Mouse (Mus musculus): ENCODE data around the gene Ccdc14. TPM values are rescaled to one million over a fixed set of nuclear protein-coding genes. Genes with fewer than 3 reads are reported as not detected.
"Not testable (repeated sequence)": the region's sequence is repeated elsewhere in the genome, so short reads cannot be mapped to it uniquely, and the experiment has no call there.

Ccdc14 gene
- polyA plus RNA-seq, 1 experiment from 2014 or later, result 8.6 TPM

- peaks cover 49% of the 10 kb centered on the region for H3K27me3 ChIP-seq
- no peak for ATAC-seq (ENCODE audit: insufficient number of reproducible peaks, insufficient read depth, low FRiP score, low TSS enrichment, low read depth)
These were observed 18.4 kb upstream of the Ccdc14 start for GRCm38 (mm10) chr16:34671966-34672365.

DNA sequence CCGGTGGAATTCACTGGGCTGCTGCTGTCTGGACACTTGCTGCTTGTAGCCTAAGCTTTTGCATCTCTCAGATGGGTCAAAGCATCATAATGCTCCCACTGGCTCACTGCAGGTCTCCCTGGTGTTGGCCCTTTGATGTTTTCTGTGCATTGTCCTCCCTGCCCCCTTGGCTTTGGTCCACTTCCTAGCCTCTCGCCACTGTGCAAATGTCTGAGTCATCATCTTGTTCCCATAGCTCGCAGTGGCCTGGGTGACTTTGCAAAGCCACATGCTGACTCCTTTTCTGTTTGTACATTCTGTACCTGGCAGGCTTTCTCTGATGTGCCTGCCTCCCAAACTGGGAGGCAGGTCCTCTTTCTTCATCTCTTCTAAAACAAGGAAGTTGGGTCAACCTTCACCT, 17.6 kb upstream of the Ccdc14 start:
- Histone ChIP-seq H3K9me3 (no peaks in the 10 kb centered on the region), H3K27me3 (peaks cover 42% of the 10 kb centered on the region), H3K9ac (replicated peaks) (no peak overlapping the region), H3K4me3 (replicated peaks) (no peak overlapping the region), H3K4me1 (replicated peaks) (peaks cover 12% of the 10 kb centered on the region; the same call in 1 of the 2 replicates), H3K36me3 (no peaks in the 10 kb centered on the region), H3K27ac (no peak overlapping the region), H3K4me2 (no peak overlapping the region)
- WGBS, result 78% methylated on average over 3 of the region's 3 CpGs
- ATAC-seq (ENCODE audit: insufficient number of reproducible peaks, insufficient read depth, low FRiP score, low TSS enrichment, low read depth), result no peak

More at GRCm38 (mm10) chr16:34671966-34672365, 18.4 kb upstream of the Ccdc14 start:
- Histone ChIP-seq H3K4me1 (replicated peaks) (peaks cover 18% of the 10 kb centered on the region; the same call in 1 of the 2 replicates), H3K9ac (replicated peaks) (no peak overlapping the region), H3K27ac (no peak overlapping the region), H3K4me3 (replicated peaks) (no peak overlapping the region), H3K9me3 (no peaks in the 10 kb centered on the region), H3K4me2 (no peak overlapping the region), H3K36me3 (no peaks in the 10 kb centered on the region)
- 79% methylated on average over 7 of the region's 7 CpGs for WGBS

GRCm38 (mm10) chr16:34674365-34674764, 16.1 kb upstream of the Ccdc14 start:
- Histone ChIP-seq H3K4me1 (replicated peaks) (peaks cover 12% of the 10 kb centered on the region; the same call in 1 of the 2 replicates), H3K27ac (no peak overlapping the region), H3K27me3 (peaks cover 29% of the 10 kb centered on the region), H3K4me2 (no peak overlapping the region), H3K9ac (replicated peaks) (no peak overlapping the region), H3K36me3 (no peaks in the 10 kb centered on the region), H3K4me3 (replicated peaks) (no peak overlapping the region), H3K9me3 (no peaks in the 10 kb centered on the region)
- peak; percentile 35; the same call in 1 of the 2 replicates for ATAC-seq (ENCODE audit: insufficient number of reproducible peaks, insufficient read depth, low FRiP score, low TSS enrichment, low read depth)
- 46% methylated on average over 6 of the region's 6 CpGs for WGBS

DNA sequence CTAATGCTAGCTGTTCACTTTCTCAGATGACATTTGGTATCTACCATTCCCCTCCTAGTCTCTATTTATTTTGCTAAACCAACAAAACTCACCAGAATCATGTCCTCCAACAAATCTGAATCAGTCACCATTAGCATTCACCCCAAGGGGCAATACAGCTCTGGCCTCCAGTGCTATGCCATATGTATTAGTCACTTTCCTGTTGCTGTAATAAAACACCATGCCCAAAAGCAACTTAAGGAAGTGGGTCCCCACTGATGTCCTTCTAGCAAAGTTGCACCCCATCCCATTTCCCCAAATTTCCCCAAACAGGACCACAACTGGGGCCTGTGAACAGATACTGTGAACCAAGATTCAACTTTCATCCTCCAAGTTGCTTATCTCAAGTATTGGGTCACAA, 8.6 kb upstream of the Ccdc14 start:
- Histone ChIP-seq H3K4me1 (replicated peaks) (no peaks in the 10 kb centered on the region), H3K4me2 (no peak overlapping the region), H3K9ac (replicated peaks) (no peak overlapping the region), H3K27me3 (peaks cover 12% of the 10 kb centered on the region), H3K27ac (no peak overlapping the region), H3K4me3 (replicated peaks) (no peak overlapping the region), H3K36me3 (no peaks in the 10 kb centered on the region), H3K9me3 (no peaks in the 10 kb centered on the region)
- ATAC-seq (ENCODE audit: insufficient number of reproducible peaks, insufficient read depth, low FRiP score, low TSS enrichment, low read depth), result no peak

DNA sequence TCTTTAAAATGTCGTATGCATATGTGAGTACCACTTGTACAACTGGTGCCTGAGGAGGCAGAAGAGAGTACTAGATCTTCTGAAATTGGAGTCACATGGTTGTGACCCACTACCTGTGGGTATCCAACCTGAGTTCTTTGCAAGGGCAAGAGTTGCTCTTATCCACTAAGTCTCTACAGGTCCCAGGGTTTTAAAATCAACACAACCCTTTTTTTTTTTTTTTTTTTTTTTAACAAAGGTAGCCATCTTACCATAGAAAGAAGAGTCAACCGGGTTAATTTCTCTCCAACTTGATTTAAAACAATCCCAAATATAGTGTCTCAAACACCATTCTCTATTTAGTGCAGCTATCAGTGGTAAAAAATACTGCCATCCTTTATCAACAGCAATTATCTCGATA, 537 bp upstream of the Ccdc14 start:
- H3K4me2 ChIP-seq, result peak overlapping the region; percentile 71; the same call in 1 of the 2 replicates
- peak overlapping the region; percentile 63 for H3K4me3 ChIP-seq (replicated peaks)
- H3K4me1 ChIP-seq (replicated peaks), result peaks cover 5% of the 10 kb centered on the region
- no peak overlapping the region for H3K9ac ChIP-seq (replicated peaks)
- H3K9me3 ChIP-seq, result no peaks in the 10 kb centered on the region
- no peaks in the 10 kb centered on the region for H3K36me3 ChIP-seq
- H3K27me3 ChIP-seq, result peaks cover 10% of the 10 kb centered on the region; the same call in 1 of the 2 replicates
- 73% methylated on average over 3 of the region's 3 CpGs for WGBS
- peak overlapping the region; percentile 86; the same call in 1 of the 2 replicates for H3K27ac ChIP-seq
- 0 out of 2 replicates have a peak, but pooled peaks have one; percentile 12 for ATAC-seq (ENCODE audit: insufficient number of reproducible peaks, insufficient read depth, low FRiP score, low TSS enrichment, low read depth)

DNA sequence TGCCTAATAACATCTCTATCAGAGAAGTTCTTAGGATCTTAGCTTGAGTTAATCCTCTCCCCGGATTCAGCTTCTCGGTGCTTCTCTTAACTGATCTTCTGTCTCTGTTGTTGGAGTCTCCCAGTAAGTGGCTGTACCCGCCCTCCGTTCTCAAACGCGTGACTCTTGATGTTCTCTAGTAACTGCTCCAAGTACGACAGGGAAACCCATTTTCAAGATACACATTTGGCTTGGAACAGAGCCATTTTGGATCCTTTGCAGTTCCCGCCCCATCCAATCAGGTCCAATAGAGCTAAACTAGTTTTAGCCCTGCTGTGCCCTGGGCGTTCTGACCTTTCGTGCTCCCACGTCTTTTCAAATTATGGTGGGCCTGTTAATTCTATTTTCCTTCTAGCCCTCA, 740 bp downstream of the Ccdc14 start:
- 10% methylated on average over 11 of the region's 11 CpGs for WGBS

DNA sequence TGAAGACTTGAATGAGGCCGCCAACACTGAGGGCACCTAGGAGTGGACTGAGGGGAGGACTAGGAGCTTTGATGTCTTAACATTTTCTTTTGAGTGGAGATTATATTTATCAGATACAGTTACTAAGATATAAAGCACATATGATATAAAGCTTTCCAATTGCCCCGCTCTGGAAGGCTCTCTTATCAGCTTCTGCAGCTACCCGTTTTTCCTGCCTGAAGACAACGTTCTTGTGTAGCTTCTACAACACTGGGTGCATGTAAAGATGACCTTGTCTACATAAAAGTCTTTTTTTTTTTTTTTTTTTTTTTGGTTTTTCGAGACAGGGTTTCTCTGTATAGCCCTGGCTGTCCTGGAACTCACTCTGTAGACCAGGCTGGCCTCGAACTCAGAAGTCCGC, 4.1 kb downstream of the Ccdc14 start:
- H3K27ac ChIP-seq, result no peak overlapping the region
- WGBS, result 94% methylated on average over 6 of the region's 7 CpGs
- no peak overlapping the region for H3K4me3 ChIP-seq (replicated peaks)
- no peak for ATAC-seq (ENCODE audit: insufficient number of reproducible peaks, insufficient read depth, low FRiP score, low TSS enrichment, low read depth)
- H3K4me2 ChIP-seq, result no peak overlapping the region
- H3K9me3 ChIP-seq, result no peaks in the 10 kb centered on the region
- no peak overlapping the region for H3K9ac ChIP-seq (replicated peaks)
- H3K4me1 ChIP-seq (replicated peaks), result peaks cover 10% of the 10 kb centered on the region
- H3K27me3 ChIP-seq, result no peaks in the 10 kb centered on the region
- peaks cover 22% of the 10 kb centered on the region; the same call in 1 of the 2 replicates for H3K36me3 ChIP-seq

More for the DNA sequence above, 740 bp downstream of the Ccdc14 start:
- peak overlapping the region; percentile 86 for H3K27ac ChIP-seq
- H3K4me1 ChIP-seq (replicated peaks), result peaks cover 5% of the 10 kb centered on the region
- ATAC-seq (ENCODE audit: insufficient number of reproducible peaks, insufficient read depth, low FRiP score, low TSS enrichment, low read depth), result no peak; the same call in 1 of the 2 replicates
- peak overlapping the region; percentile 63 for H3K4me3 ChIP-seq (replicated peaks)
- peak overlapping the region; percentile 69 for H3K9ac ChIP-seq (replicated peaks)
- 0 out of 2 replicates have a peak, but pooled peaks cover under 1% of the 10 kb centered on the region for H3K36me3 ChIP-seq
- H3K9me3 ChIP-seq, result no peaks in the 10 kb centered on the region
- H3K4me2 ChIP-seq, result peak overlapping the region; percentile 71
- peaks cover 8% of the 10 kb centered on the region; the same call in 1 of the 2 replicates for H3K27me3 ChIP-seq

GRCm38 (mm10) chr16:34698721-34699120, 8.3 kb downstream of the Ccdc14 start:
- H3K9me3 ChIP-seq; H3K27ac ChIP-seq; H3K4me3 ChIP-seq (replicated peaks); ATAC-seq (ENCODE audit: insufficient number of reproducible peaks, insufficient read depth, low FRiP score, low TSS enrichment, low read depth); H3K27me3 ChIP-seq; H3K9ac ChIP-seq (replicated peaks); H3K4me1 ChIP-seq (replicated peaks); H3K4me2 ChIP-seq: not testable (repeated sequence)
- WGBS, result 69% methylated on average over 3 of the region's 3 CpGs
- peaks cover 22% of the 10 kb centered on the region; the same call in 1 of the 2 replicates for H3K36me3 ChIP-seq

DNA sequence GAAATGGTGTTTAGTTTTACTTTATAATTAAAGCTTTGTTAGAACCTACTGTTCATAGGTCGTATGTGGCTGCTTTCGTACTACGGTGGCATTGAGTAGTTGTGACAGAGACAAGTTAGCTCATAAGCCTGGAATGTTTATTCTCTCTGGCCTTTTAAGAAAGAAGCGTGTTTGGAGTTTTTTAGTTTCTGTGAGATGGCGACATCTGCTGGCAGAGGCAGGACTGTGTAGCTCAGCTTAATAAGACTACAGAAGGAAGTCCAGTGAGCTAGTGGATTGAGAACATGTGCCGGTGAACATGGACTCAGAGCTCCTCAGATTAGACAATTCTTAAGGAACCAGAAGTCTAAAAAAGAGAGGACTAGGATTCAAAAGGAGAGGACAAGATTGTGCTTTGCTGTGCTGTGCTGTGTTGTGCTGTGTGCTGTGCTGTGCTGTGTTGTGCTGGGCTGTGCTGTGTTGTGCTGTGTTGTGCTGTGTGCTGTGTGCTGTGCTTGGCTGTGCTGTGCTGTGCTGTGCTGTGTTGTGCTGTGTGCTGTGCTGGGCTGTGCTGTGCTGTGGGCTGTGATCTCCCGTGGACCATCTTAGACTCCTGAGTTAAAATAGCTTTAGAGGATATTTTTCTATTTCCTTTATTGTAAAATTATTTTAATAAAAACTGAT, 9.9 kb downstream of the Ccdc14 start:
- H3K9ac ChIP-seq (replicated peaks), result no peak overlapping the region

GRCm38 (mm10) chr16:34700828-34701216, 10.4 kb downstream of the Ccdc14 start:
- Histone ChIP-seq H3K27ac (no peak overlapping the region), H3K4me1 (replicated peaks) (0 out of 2 replicates have a peak, but pooled peaks cover 8% of the 10 kb centered on the region), H3K36me3 (peaks cover 34% of the 10 kb centered on the region), H3K4me2 (no peak overlapping the region), H3K27me3 (no peaks in the 10 kb centered on the region), H3K4me3 (replicated peaks) (no peak overlapping the region), H3K9me3 (no peaks in the 10 kb centered on the region), H3K9ac (replicated peaks) (no peak overlapping the region)
- ATAC-seq (ENCODE audit: insufficient number of reproducible peaks, insufficient read depth, low FRiP score, low TSS enrichment, low read depth), result no peak
- WGBS, result 89% methylated on average over 6 of the region's 6 CpGs

More for the DNA sequence above, 9.9 kb downstream of the Ccdc14 start:
- H3K4me2 ChIP-seq, result no peak overlapping the region
- no peak overlapping the region for H3K4me3 ChIP-seq (replicated peaks)
- no peaks in the 10 kb centered on the region for H3K9me3 ChIP-seq
- 26% methylated on average over 7 of the region's 7 CpGs for WGBS
- H3K27me3 ChIP-seq, result no peaks in the 10 kb centered on the region
- no peak overlapping the region for H3K27ac ChIP-seq
- ATAC-seq (ENCODE audit: insufficient number of reproducible peaks, insufficient read depth, low FRiP score, low TSS enrichment, low read depth), result 0 out of 2 replicates have a peak, but pooled peaks have one; percentile 37
- peaks cover 29% of the 10 kb centered on the region for H3K36me3 ChIP-seq
- H3K4me1 ChIP-seq (replicated peaks), result 0 out of 2 replicates have a peak, but pooled peaks cover 8% of the 10 kb centered on the region

- no peak for ATAC-seq (ENCODE audit: insufficient number of reproducible peaks, insufficient read depth, low FRiP score, low TSS enrichment, low read depth)
- no peaks in the 10 kb centered on the region for H3K27me3 ChIP-seq
- no peaks in the 10 kb centered on the region for H3K9me3 ChIP-seq
- 92% methylated on average over 2 of the region's 2 CpGs for WGBS
- no peak overlapping the region for H3K4me2 ChIP-seq
- H3K36me3 ChIP-seq, result peaks cover 41% of the 10 kb centered on the region
- H3K27ac ChIP-seq, result no peak overlapping the region
- H3K4me3 ChIP-seq (replicated peaks), result no peak overlapping the region
- H3K9ac ChIP-seq (replicated peaks), result no peak overlapping the region
- H3K4me1 ChIP-seq (replicated peaks), result no peaks in the 10 kb centered on the region
These were observed 15.6 kb downstream of the Ccdc14 start for GRCm38 (mm10) chr16:34706019-34706418.
